Mouse (Mus musculus) ES-Bruce4 (cell line): ENCODE data around the gene Mrpl20. TPM values are rescaled to one million over a fixed set of nuclear protein-coding genes. Genes with fewer than 3 reads are reported as not detected.

ENCODE experiments used
- H3K27ac ChIP-seq: 2 replicates; pipeline ENCODE4 v1.5.1; 2012; ENCODE audit warnings: low read length, inconsistent platforms; ENCODE audit not compliant: insufficient read depth
- H3K27me3 ChIP-seq: 2 replicates; pipeline ENCODE4 v1.6.1; 2012; ENCODE audit warnings: mild to moderate bottlenecking, low read length, inconsistent platforms; ENCODE audit not compliant: control insufficient read depth, poor library complexity, insufficient read depth, severe bottlenecking
- H3K36me3 ChIP-seq: 2 replicates; pipeline ENCODE4 v1.6.1; 2012; ENCODE audit warnings: inconsistent platforms, mild to moderate bottlenecking, low read length, moderate library complexity; ENCODE audit not compliant: control insufficient read depth, poor library complexity, insufficient read depth, severe bottlenecking
- H3K4me1 ChIP-seq: one replicate; pipeline ENCODE4 v1.8.1; 2011; ENCODE audit warnings: low read length; ENCODE audit not compliant: control insufficient read depth, insufficient read depth
- H3K4me3 ChIP-seq: 2 replicates; pipeline ENCODE4 v1.5.1; 2011; ENCODE audit warnings: low read depth, mild to moderate bottlenecking, low read length
- H3K9ac ChIP-seq: 2 replicates; pipeline ENCODE4 v1.6.1; 2012; ENCODE audit warnings: low read depth, mild to moderate bottlenecking, inconsistent platforms; ENCODE audit not compliant: poor library complexity, severe bottlenecking
- H3K9me3 ChIP-seq: replicated peaks from 2 replicates; pipeline ENCODE4 v1.6.1; 2012; ENCODE audit warnings: mild to moderate bottlenecking, low read length, inconsistent platforms; ENCODE audit not compliant: control insufficient read depth, poor library complexity, insufficient read depth, severe bottlenecking
- CTCF ChIP-seq: IDR thresholded peaks from one replicate; pipeline ENCODE4 v1.8.1; 2011; ENCODE audit warnings: low read depth, low read length
- EP300 ChIP-seq: IDR thresholded peaks from 2 replicates; pipeline ENCODE4 v1.6.1; 2011; ENCODE audit warnings: low read depth, low read length; ENCODE audit not compliant: insufficient read depth
- POLR2A ChIP-seq: IDR thresholded peaks from one replicate; pipeline ENCODE4 v1.8.1; 2011; ENCODE audit warnings: low read length; ENCODE audit not compliant: insufficient read depth
- polyA plus RNA-seq: library from polyadenylated mRNA; stranded (reverse); fragments of >200 nt; gene quantifications from 2 replicates; pipeline ENCODE4 v1.2.4, GENCODE M21; 2011; ENCODE audit warnings: low read depth; ENCODE audit not compliant: missing spikeins, insufficient read depth, insufficient read length

The Mrpl20 gene
- polyA plus RNA-seq, 1 experiment: 82.8 TPM

- peaks cover 3% of the 10 kb centered on the region; the same call in 1 of the 2 replicates for H3K36me3 ChIP-seq
- TF ChIP-seq EP300 (no peak), POLR2A (no peak)
- no peak overlapping the region for H3K9ac ChIP-seq
- H3K27ac ChIP-seq: no peak overlapping the region
- no peaks in the 10 kb centered on the region for H3K27me3 ChIP-seq
- H3K9me3 ChIP-seq: no peaks in the 10 kb centered on the region
- no peak overlapping the region for H3K4me3 ChIP-seq
- H3K4me1 ChIP-seq: no peaks in the 10 kb centered on the region
Observed at GRCm38 (mm10) chr4:155762357-155762756, 40.3 kb upstream of the Mrpl20 start.

GRCm38 (mm10) chr4:155769496-155769879, 33.2 kb upstream of the Mrpl20 start:
- TF ChIP-seq CTCF (no peak), POLR2A (no peak), EP300 (no peak)
- H3K4me1 ChIP-seq: no peaks in the 10 kb centered on the region
- H3K27ac ChIP-seq: no peak overlapping the region
- H3K9me3 ChIP-seq: no peaks in the 10 kb centered on the region
- H3K9ac ChIP-seq: peak overlapping the region; percentile 74
- H3K27me3 ChIP-seq: no peaks in the 10 kb centered on the region
- no peaks in the 10 kb centered on the region for H3K36me3 ChIP-seq
- peak overlapping the region; percentile 72; the same call in 1 of the 2 replicates for H3K4me3 ChIP-seq

- H3K27me3 ChIP-seq: no peaks in the 10 kb centered on the region
- H3K36me3 ChIP-seq: no peaks in the 10 kb centered on the region
- H3K9ac ChIP-seq: peak overlapping the region; percentile 74
- no peak overlapping the region for H3K27ac ChIP-seq
- H3K4me1 ChIP-seq: no peaks in the 10 kb centered on the region
- no peaks in the 10 kb centered on the region for H3K9me3 ChIP-seq
- H3K4me3 ChIP-seq: peak overlapping the region; percentile 72
- TF ChIP-seq EP300 (no peak), CTCF (peak; percentile 96), POLR2A (no peak)
Observed at GRCm38 (mm10) chr4:155769880-155770512, 32.7 kb upstream of the Mrpl20 start.

GRCm38 (mm10) chr4:155770626-155771025, 32.1 kb upstream of the Mrpl20 start:
- TF ChIP-seq POLR2A (no peak), EP300 (no peak), CTCF (no peak)
- no peaks in the 10 kb centered on the region for H3K9me3 ChIP-seq
- H3K27ac ChIP-seq: no peak overlapping the region

GRCm38 (mm10) chr4:155771706-155772105, 31.0 kb upstream of the Mrpl20 start:
- no peaks in the 10 kb centered on the region for H3K27me3 ChIP-seq
- H3K4me1 ChIP-seq: peaks cover 4% of the 10 kb centered on the region
- H3K4me3 ChIP-seq: no peak overlapping the region
- H3K36me3 ChIP-seq: no peaks in the 10 kb centered on the region
- TF ChIP-seq EP300 (no peak), POLR2A (no peak), CTCF (no peak)
- H3K27ac ChIP-seq: no peak overlapping the region
- no peaks in the 10 kb centered on the region for H3K9me3 ChIP-seq
- no peak overlapping the region for H3K9ac ChIP-seq

More at GRCm38 (mm10) chr4:155770626-155771025, 32.1 kb upstream of the Mrpl20 start:
- Histone ChIP-seq H3K4me3 (peak overlapping the region; percentile 35), H3K36me3 (no peaks in the 10 kb centered on the region), H3K9ac (peak overlapping the region; percentile 74), H3K4me1 (no peaks in the 10 kb centered on the region), H3K27me3 (no peaks in the 10 kb centered on the region)

- Histone ChIP-seq H3K27me3 (no peaks in the 10 kb centered on the region), H3K4me1 (peaks cover 7% of the 10 kb centered on the region), H3K27ac (no peak overlapping the region)
Observed at GRCm38 (mm10) chr4:155772786-155773185, 29.9 kb upstream of the Mrpl20 start.

More at GRCm38 (mm10) chr4:155772786-155773185, 29.9 kb upstream of the Mrpl20 start:
- TF ChIP-seq POLR2A (no peak), EP300 (no peak), CTCF (no peak)
- Histone ChIP-seq H3K9ac (no peak overlapping the region), H3K9me3 (no peaks in the 10 kb centered on the region), H3K4me3 (no peak overlapping the region), H3K36me3 (no peaks in the 10 kb centered on the region)
